Mouse (Mus musculus): ENCODE data around the gene Sdhaf2. TPM values are rescaled to one million over a fixed set of nuclear protein-coding genes. Genes with fewer than 3 reads are reported as not detected.

Gene Sdhaf2
- 10 to 100 TPM; 35.0 to 40.0 TPM for total RNA-seq (2023)

GRCm38 (mm10) chr19:10525910-10526309, at the start of gene Sdhaf2:
Sdhaf2 (minus strand) TSS chr19:10526142.

GRCm38 (mm10) chr19:10555624-10556510, 29.9 kb upstream of the Sdhaf2 start, which contains the start of gene Tmem216:
Tmem216 (minus strand) TSS chr19:10556238.

DNA sequence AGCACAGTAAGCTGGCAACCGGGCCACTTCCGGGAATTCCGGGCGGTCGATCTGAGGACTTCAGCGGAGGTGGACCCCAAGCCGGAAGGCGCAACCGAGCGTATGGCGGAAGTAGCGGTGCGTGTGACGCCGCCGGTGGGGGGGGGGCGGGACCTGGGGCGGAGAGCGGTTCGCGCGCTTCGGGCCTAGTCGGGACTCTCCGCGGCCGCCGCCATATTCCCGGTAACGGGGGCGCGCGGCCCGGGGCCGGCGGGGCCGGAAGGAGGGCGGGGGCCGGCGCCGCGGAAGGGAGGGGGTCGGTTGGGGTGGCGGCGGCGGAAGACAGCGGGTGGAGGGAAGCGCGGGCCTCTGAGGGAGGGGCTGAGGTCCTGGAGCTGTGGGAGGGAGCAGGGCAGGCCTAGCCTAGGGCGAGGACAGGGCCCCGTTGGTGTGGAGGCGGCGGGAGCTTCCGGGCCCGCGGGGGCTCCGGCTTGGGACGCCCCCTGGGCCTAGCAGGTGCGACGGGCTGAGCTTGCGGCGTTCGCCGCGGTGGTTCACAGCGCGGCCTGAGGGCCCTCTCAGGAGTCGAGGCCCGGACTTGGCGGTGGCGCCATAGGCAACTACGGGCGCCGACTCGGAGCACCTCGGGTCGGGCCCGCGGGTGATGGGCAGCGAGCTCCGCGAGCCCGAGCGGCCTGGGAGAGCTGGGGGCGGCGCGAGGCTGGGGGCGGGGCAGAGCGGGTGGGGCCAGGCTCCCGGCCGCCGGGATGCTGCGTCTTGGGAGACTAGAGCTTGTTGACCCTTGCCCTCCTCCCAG, 638 bp downstream of the Sdhaf2 start, which contains the start of gene Cpsf7:
Gene Cpsf7 (plus strand): TSS at position 161 of the 796 bp plus-strand sequence.

GRCm38 (mm10) chr19:10482703-10483102, 43.2 kb downstream of the Sdhaf2 start, which contains the start of gene Ppp1r32:
Ppp1r32 (minus strand) TSS chr19:10482928.

GRCm38 (mm10) chr19:10456752-10457483, 69.0 kb downstream of the Sdhaf2 start, which contains the start of gene Lrrc10b:
Lrrc10b (minus strand) TSS chr19:10457473.

Other genes with a start within 250 kb of the Sdhaf2 start
- under 1 TPM; 0.15 to 0.18 TPM for gene Dagla, start 221.3 kb downstream of the Sdhaf2 start, total RNA-seq (2023)
- gene Syt7, start 137.1 kb downstream of the Sdhaf2 start, total RNA-seq (2023) = not detected
- not detected for gene Lrrc10b, start 68.7 kb downstream of the Sdhaf2 start, total RNA-seq (2023)
- gene Ppp1r32, start 43.2 kb downstream of the Sdhaf2 start, total RNA-seq (2023) = 1 to 10 TPM; 1.2 to 1.9 TPM
- gene Cpsf7, start 876 bp downstream of the Sdhaf2 start, total RNA-seq (2023) = 10 to 100 TPM; 72.4 to 78.9 TPM
- gene Tmem216, start 30.1 kb upstream of the Sdhaf2 start, total RNA-seq (2023) = 10 to 100 TPM; 45.4 to 47.5 TPM
- 10 to 100 TPM; 42.0 to 46.2 TPM for gene Cyb561a3, start 51.0 kb upstream of the Sdhaf2 start, total RNA-seq (2023)
- gene Tmem138, start 51.2 kb upstream of the Sdhaf2 start, total RNA-seq (2023) = 1 to 10 TPM; 6.4 to 7.9 TPM
- 100 to 1,000 TPM; 103 to 114 TPM for gene Ddb1, start 79.2 kb upstream of the Sdhaf2 start, total RNA-seq (2023)
- 1 to 10 TPM; 6.6 to 8.1 TPM for gene Tkfc, start 79.5 kb upstream of the Sdhaf2 start, total RNA-seq (2023)
- gene Vwce, start 108.1 kb upstream of the Sdhaf2 start, total RNA-seq (2023) = 1 to 10 TPM in 1 of 2 experiments, under 1 TPM in 1; 0.46 to 1.2 TPM
- not detected for gene Pga5, start 151.9 kb upstream of the Sdhaf2 start, total RNA-seq (2023)
- gene Vps37c, start 162.6 kb upstream of the Sdhaf2 start, total RNA-seq (2023) = 10 to 100 TPM; 44.6 to 48.3 TPM
- under 1 TPM in 1 of 2 experiments, not detected in 1; 0.22 TPM for gene Cd5, start 212.9 kb upstream of the Sdhaf2 start, total RNA-seq (2023)

All from neutrophil, adult 83 days (primary cell).